Mouse (Mus musculus): Measurements from ENCODE around the gene Tbc1d10c. TPM values are rescaled to one million over a fixed set of nuclear protein-coding genes. Genes with fewer than 3 reads are reported as not detected.

The Tbc1d10c gene
- polyA plus RNA-seq, 1 experiment, result 3.3 TPM

DNA sequence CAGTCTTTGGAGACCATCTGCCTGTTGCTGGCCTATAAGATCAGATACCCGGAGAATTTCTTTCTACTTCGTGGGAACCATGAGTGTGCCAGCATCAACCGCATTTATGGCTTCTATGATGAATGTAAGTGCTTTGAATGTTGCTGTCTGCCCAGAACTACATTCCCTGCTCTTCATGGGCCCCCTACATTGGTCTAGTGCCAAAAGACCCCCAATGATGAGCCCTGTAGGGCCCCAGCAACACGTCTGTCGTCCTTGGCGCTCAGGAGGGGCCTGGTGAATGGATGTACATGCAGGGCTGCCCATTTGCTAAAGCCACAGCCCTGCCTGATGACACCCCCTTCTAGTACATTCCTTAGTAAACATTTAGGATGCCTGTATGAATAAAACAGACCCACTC lies 2.0 kb upstream of the Tbc1d10c start:
- DNase-seq (ENCODE audit: extremely low spot score in 1 of 2, low spot score in 1 of 2), result no peak

DNA sequence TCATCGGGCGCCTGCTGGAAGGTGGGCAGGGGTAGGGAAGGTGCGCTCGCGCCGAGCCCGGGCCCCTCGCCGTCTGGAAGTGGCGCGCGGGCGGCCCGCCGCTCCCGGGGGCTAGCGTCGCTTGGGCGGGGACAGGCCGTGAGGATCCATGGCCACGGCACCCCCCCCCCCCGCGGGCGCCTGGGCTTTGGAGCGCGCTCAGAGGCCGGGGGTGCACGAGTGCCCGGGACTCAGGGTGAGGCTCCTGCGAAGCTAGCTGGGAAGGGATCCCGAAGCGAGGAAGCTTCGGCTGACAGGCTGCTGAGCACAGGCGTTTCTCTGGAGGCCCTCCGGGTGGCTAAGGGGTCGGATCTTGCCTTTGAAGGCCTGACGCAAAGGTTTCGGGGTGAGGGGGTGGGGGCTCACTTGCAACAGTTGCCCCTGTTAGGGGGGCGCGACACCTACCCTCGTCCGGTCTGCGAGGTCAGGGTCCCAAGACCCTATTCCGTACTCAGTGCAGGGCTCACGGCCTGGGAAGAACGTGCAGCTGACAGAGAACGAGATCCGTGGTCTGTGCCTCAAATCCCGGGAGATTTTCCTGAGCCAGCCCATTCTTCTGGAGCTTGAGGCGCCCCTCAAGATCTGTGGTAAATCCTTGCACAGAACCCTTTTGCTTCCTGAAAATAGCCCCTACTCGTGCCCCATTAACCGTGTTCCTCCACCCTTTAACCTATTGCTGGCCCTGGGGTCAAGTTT lies 1.3 kb upstream of the Tbc1d10c start:
- DNase-seq (ENCODE audit: extremely low spot score in 1 of 2, low spot score in 1 of 2), result no peak

DNA sequence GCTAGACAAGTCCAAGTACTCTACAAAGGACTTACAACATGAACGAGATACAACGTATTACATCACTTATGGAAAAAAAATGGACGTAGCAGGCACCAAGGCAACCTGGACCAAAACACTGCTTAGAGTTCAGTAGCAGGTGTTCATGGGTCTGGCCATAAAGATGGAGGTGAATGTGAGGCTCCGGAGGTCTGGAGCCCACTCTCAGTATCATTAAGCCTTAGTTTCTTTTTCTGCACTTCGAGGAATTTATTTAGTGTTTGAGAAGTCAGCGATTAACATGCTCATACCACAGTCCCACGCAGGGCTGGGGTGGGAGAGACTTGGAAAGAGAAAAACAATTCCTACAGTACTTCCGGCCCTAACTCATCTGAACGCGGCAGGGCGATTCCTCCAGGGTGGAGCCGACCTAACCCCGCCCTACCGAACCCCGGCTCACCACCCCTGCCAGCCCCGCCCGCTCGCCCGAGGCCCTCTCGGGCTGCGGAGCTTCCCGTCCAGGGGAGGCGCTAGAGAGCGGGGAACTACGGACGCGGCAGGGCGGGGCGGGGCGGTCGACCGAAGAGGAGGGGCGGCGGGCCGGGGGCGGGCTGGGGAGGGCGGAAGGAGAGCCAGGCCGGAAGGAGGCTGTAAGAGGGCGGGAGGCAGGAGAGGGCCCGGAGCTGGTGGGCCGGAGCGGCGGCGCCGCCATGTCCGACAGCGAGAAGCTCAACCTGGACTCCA lies 605 bp upstream of the Tbc1d10c start, which contains the start of gene Ppp1ca:
Gene Ppp1ca (plus strand): TSS at position 538 of the 723 bp plus-strand sequence.
- DNase-seq (ENCODE audit: extremely low spot score in 1 of 2, low spot score in 1 of 2), result peak; percentile 77 to 95

DNA sequence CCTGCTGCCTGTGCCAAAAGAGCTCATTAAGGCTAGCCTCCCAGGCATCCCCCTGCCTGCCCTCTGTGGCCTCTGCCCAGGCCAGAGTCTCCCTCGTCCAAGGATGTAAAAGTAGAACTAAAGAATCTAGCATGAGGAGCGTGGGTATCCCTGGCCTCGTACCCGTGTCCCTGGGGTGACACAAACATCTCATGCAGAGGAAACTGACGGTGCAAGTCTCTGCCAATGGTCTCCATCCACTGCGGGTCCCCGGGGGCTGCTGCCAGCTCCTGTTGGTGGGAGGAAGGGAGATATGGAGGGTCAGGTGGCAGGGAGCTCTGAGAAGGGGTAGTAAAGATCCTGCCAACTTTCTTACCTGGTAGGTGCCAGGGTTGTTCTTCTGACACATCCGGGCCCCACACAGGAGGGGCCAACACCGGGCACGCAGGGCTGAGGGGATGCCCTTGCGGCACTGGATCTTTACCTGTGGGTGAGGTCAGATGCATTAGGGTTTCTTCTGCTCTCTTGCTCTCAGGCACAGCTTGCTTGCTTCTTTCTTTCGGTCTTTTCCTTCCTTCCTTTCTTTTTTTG lies 1.9 kb downstream of the Tbc1d10c start:
- no peak for DNase-seq (ENCODE audit: extremely low spot score in 1 of 2, low spot score in 1 of 2)

DNA sequence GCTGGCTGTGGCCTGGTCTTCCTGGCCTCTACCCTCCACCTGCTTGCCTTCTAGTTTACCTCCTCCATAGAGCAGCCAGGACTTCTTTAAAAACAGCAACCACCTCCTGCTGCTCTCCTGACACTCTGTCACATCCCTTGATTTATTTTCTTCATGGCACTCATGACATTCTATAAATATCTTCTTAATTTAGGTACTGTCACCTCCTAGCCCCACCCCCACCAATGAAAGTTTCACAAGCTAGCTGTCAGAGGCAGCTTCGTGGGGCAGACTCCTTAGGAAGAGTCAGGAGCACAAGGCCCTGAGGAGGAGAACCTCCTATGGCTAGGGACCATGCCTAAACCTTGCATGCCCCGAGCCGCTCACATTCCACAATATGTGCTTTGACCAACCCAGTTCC lies 3.8 kb downstream of the Tbc1d10c start:
- DNase-seq (ENCODE audit: extremely low spot score in 1 of 2, low spot score in 1 of 2), result no peak

DNA sequence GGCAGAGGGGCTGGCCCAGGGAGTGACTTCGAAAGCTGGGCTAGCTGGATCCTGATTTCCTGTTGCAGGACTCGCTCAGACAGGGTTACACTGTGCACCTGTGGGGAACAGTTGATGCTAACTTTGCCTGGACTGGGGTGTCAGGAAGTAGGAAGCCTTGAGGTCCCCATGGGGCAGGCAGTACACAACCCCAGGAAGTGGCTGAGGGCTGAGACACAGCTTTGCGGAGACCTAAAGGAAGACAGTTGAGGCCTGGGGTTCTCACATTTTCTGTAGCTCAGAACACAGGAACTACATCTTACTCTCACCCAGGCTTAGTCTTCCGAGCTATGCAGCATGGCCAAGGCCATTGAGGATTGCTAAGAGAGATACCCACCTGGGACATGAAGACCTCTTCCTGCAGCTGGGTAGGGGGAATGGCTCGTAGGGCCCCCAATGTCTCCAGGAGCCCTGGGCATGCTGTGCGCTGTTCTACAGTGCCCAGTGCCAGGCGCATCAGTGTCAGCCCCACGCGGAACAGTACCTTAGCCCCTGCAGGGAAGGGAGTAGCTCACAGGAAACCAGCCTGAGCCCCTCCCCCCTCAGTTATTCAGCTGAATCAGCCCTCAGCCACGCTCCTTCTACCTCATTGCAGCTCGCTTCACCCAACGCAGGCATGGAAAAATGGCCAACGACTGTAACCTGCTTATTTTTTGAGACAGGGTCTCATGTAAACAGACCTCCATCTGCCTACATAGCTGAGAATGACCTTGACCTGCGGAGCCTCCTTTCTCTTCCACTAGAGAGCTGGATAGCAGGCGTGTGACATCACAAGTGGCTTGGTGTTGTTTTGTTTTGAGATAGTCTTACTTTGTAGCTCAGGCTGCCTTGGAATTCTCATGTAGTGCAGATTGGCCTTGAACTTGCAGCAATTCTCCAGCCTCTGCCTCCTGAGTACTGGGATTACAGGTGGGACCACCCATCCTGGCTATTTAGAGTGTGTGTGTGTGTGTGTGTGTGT lies 5.8 kb downstream of the Tbc1d10c start:
- DNase-seq (ENCODE audit: extremely low spot score in 1 of 2, low spot score in 1 of 2), result no peak

DNA sequence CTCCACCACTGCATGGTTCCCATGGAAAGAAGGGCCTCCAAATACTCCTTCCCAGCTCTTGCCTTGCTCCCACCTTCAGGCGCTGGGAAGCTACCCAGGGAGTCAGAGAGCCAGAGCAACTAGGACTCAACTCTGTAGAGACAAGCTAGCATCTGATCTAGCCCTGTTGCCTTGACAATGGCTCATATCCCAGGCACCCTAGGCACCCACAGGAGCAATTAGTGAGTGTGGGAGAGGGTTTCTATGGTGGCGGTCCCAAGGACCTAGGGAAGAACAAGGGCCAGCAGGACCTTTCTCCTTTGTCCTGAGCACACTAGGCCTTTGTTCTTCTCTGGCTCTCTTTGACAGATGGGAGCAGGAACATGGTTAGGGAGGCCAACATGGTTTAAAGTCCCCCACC lies 7.4 kb downstream of the Tbc1d10c start:
- no peak for DNase-seq (ENCODE audit: extremely low spot score in 1 of 2, low spot score in 1 of 2)

DNA sequence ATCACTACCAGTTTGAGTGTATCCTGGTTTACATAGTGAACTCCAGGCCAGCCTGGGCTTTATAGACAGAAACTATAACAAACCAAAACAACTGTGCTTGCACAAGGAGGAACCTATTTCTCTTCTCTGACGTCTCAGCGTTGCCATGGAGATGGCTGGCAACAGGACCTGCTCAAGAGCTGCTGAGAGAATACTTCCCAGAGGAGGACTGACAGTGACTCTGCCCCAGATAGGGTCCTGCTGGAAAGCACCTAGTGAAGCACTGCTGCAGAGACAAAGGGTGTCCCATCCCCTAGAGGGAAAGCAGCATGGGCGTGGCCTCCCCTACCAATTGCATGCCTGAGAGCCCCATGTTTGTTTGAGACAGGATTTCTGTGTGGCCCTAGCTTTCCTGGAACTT lies 9.2 kb downstream of the Tbc1d10c start:
- DNase-seq (ENCODE audit: extremely low spot score in 1 of 2, low spot score in 1 of 2), result peak; percentile 61 to 86

DNA sequence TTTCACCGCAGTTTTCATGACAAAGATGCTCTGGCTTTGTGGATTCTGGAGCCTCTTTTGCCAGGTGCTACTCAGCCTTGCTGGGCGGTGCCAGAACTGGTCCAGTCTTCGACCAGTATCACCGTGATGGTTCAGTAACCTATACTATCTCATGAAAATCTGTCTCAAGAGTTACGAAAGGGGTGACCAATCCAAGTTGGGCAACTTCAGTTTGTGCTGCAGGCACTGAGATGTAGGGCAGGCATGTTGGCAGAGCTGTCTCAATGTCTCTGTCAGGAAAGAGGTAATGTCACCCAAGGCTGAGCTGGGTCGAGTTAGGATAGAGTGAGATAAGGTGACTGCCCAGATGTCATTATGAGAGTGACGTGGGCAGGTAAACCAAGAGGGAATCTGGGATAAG lies 10.7 kb downstream of the Tbc1d10c start:
- DNase-seq (ENCODE audit: extremely low spot score in 1 of 2, low spot score in 1 of 2), result no peak

DNA sequence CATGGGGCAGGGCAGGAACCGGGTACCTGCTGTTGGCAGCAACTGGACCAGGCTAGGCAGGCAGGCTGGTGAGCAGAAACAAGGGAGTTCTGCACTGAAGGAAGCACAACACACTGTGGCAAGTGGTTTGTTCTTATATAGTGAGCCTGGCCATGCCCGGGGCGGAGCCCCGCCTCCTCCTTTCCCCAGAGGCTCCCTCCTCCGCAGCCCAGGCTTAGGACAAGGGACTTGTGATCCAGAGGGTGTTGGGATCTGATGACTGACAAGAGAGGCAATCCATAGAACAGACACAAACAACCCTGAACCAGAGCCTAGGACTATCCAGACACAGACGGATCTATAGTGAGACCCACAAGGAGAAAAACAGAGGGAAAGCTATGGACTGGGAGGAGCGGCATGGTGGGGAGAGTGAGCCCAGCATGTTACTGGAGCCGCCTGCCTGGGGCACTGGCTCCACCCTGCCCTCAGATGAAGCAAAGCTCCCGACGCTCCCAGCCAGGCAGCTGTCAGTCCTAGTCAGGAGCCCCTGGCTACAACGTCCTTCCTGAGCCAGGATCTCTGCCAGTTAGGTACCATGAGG lies 15.6 kb downstream of the Tbc1d10c start, which contains the start of gene Carns1:
Gene Carns1 (minus strand): TSS at position 112 of the 580 bp plus-strand sequence.
- no peak for DNase-seq (ENCODE audit: extremely low spot score in 1 of 2, low spot score in 1 of 2)

DNA sequence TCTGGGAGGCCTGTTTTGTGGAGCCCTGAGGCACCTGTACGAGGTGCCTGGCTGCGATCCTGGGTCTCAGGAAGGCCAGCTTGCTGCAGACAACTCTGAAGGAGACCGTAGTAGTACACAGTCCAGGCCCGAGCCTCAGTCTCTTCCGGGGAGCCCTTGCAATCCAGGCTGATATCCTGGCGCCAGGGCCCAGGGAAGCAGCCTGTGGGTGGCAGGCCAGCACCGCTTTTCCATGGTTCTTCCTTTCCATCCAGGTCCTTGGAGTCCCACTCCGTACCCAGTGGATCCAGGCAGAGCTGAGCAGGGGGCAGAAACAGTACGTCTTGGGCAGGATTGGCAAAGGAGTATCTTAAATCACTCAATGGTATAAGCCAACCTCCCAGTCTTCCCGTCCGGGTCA lies 18.2 kb downstream of the Tbc1d10c start:
- DNase-seq (ENCODE audit: extremely low spot score in 1 of 2, low spot score in 1 of 2), result no peak

DNA sequence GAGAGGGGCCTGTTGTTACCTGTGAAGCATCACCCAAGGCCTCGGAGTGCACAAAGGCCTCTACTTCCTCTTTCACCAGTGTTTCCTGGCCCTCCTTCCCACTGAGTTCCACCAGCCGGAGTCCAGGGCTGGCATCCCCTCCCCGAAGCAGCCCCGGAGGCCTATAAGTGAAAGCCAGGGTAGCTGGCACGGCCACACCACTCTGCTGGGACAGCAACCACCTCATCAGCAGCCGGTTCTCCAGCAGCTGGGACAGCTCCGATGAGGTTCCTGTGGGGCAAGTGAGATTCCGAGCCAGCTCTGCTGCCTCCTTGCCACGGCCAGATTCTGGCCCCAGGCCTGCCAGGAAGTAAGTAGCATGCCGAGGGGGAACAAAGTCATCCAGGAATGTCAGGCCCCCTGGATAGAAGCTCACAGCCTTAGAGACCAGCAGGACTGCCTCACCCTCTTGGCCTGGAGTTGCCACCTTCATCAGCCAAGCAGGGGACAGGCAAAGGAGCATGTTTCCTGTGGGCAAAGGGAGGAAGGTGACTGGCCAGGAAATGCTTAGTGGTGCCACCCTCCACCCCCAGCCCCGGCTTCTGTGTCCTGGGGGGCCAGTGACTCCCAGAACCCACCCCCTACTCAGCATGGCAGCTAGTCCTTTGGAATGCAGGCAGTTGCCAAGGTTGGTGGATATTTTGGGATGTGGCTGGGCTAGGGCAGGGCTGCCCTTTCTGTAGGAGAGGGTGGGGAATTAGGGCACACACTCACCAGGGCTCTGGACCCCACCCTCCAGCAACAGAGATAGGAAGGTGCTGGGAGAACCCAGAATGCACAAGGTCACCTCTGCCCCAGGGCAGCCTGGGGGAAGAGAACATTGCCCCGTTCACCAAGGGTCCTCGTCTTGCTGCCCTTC lies 19.4 kb downstream of the Tbc1d10c start:
- DNase-seq (ENCODE audit: extremely low spot score in 1 of 2, low spot score in 1 of 2), result no peak

DNA sequence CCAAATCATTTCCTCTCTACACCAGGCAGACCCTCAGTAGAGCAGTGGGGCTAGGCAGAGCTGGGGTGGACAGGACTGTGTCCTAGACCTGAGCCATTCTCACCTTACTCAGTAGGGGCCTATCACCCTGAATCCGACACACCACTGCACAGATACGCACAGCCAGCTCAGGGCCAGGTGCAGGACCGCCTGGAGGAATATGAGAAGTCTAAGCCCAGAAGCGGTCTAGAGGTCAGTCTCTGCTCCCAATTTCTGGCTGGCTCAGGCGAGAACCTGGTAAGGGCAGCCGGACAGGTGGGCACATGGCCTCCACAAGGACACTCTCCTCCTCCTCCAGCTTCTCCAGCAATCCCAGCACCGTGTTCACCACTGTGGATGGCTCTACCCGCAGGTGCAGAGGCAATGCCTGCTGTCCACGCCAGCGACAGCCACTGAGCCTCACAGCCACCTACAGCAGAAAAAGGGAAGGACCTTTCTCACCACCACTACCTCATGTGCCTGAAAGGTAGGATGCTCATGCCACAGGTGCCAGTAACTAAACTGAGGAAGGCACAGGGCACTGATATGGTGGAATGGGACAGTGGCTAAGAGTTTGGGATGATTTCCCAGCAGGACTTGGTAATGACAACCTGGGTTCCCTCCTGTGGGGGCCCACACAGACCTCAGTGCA lies 20.2 kb downstream of the Tbc1d10c start:
- DNase-seq (ENCODE audit: extremely low spot score in 1 of 2, low spot score in 1 of 2), result no peak

DNA sequence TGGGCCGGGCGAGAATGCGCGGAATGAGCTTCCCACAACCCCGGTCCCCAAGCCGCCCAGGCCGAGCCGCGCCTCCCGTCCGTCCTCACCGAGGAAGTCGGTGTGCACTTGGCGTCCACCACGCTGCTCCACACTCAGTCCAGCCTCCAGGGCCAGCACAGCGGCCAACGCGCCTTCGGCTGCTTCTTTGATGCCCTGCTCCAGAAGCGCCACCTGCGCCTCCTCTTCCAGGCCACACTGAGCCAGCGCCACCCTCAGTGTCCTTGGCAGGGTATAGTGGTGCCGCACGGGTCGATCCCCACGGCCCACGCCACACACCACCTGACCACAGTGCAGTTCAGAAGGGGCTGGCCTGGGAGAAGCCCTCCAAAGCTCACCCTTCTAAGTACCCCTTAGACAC lies 21.3 kb downstream of the Tbc1d10c start:
- DNase-seq (ENCODE audit: extremely low spot score in 1 of 2, low spot score in 1 of 2), result no peak

DNA sequence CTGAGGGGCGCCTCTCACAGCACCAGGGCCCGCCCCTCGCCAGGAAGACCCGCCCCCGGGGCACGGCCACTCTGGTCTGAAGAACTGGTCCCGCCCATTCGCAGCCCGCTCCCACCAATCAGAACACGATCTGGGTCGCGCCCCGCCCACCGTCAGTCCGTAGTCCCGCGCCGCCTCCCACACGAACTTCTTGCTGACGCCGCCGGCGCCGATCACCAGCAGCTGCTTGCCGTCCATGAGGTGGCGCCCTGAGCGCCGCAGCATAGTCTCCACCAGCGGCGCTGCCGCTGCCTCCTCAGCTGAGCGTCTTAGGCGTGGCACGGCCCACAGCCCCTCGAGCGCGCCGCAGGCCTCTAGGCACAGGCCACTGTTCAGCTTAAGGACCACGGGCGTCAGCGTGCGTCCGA lies 21.7 kb downstream of the Tbc1d10c start:
- peak; percentile 98 to 100 for DNase-seq (ENCODE audit: extremely low spot score in 1 of 2, low spot score in 1 of 2)

DNA sequence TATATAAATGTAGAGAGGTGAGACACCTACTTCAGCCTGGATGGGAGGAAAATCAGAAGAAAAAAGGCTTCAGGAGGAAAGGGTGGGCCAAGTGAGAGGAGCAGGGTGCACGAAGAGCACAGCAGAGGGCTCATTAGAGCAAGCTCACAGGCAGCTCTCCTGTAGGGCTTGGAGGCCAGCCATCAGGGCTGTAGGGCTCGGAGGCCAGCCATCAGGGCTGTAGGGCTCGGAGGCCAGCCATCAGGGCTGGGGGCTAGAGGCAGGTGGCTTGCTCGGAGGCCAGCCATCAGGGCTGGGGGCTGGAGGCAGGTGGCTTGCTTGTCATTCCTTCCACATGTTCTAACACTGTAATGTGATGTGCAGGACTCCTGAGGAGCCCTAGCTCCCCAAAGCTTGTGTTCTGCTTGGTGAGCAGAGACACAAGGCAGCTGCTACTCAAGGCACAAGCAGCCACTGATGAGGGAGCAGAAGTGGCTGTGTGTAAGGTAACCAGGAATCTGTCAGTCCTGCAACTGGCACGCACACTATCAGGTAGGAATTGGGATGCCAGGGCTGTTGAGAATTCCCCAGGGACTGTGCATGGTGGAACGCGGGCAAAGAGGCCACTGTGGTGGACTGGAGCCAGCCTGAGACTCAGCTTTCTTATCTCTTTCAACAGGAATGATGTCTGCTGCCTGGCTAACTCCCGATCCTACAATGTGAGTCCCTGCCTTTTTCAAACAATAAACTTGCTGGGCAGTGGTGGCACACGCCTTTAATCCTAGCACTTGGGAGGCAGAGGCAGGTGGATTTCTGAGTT lies 24.2 kb downstream of the Tbc1d10c start:
- no peak for DNase-seq (ENCODE audit: extremely low spot score in 1 of 2, low spot score in 1 of 2)

DNA sequence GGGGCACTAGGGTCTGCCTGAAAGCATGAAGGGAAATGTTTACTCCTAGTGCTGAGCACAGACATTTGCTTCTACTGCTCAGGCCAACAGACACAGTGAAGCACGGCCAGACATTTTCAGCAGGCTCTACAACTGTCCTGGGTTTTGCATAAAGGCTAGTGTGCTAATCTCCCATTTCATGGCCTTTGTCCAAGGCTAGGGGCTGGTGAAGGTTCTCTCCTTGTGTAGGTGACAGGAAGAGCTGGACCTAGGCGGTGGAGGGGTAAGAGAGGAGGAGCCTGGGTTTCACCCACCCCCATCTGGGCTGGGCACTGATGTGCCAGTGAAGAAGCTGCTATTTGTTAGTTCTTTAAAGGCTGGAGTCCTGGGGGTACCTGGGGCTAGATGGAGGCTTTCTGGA lies 26.4 kb downstream of the Tbc1d10c start:
- no peak for DNase-seq (ENCODE audit: extremely low spot score in 1 of 2, low spot score in 1 of 2)

DNA sequence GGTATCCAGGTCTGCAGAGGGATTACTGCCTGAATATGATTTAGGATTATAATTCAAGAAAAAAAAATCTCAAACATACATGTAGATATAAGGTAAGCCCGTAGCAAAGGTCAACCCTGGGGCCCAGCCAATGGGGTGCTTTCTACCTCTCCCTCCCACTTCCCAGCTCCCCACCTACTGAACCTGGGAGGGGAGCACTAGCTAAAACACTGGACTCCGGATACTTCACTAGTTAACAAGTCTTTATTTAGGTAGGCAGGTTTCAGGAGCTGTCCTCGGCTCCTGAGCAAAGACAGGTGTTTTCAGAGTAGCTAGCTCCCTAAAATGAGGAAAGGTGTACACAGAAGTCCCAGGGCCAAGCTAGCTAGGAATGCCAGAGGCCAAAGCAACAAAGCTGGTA lies 27.0 kb downstream of the Tbc1d10c start:
- DNase-seq (ENCODE audit: extremely low spot score in 1 of 2, low spot score in 1 of 2), result no peak
